Mouse (Mus musculus) MEL (cell line): ENCODE measurements around the gene Dapp1.

Source experiments
- CTCF ChIP-seq, 3 experiments: IDR thresholded peaks in 2 of 3; conservative IDR thresholded peaks in 1 of 3; 2 replicates each; pipeline ENCODE4 v1.5.1; 2011 to 2012; ENCODE audit warnings: low read length in 3 of 3, low read depth in 2 of 3, mild to moderate bottlenecking in 2 of 3, improper control_type of control experiment in 1 of 3, inconsistent platforms in 1 of 3, mixed read lengths in 1 of 3, moderate library complexity in 1 of 3; ENCODE audit not compliant: control insufficient read depth in 1 of 3, insufficient read depth in 1 of 3, poor library complexity in 1 of 3, severe bottlenecking in 1 of 3
- E2F4 ChIP-seq: IDR thresholded peaks from 2 replicates; pipeline ENCODE4 v1.6.1; 2011; ENCODE audit warnings: low read depth, low read length, improper control_type of control experiment, borderline replicate concordance
- MAX ChIP-seq: IDR thresholded peaks from 2 replicates; pipeline ENCODE4 v1.6.1; 2011; ENCODE audit warnings: low read length, improper control_type of control experiment
- MAZ ChIP-seq: IDR thresholded peaks from 2 replicates; pipeline ENCODE4 v1.6.1; 2012; ENCODE audit warnings: low read depth, mild to moderate bottlenecking, inconsistent platforms, low read length, improper control_type of control experiment
- NRF1 ChIP-seq: IDR thresholded peaks from 2 replicates; pipeline ENCODE4 v1.6.1; 2014; ENCODE audit warnings: low read depth, mild to moderate bottlenecking, inconsistent platforms, low read length, improper control_type of control experiment, moderate library complexity; ENCODE audit not compliant: poor library complexity, insufficient read depth, severe bottlenecking
- TCF12 ChIP-seq: IDR thresholded peaks from 2 replicates; pipeline ENCODE4 v1.6.1; 2014; ENCODE audit warnings: low read depth, mild to moderate bottlenecking, inconsistent platforms, low read length, improper control_type of control experiment, moderate library complexity
- ZMIZ1 ChIP-seq: IDR thresholded peaks from 2 replicates; pipeline ENCODE4 v1.6.1; 2012; ENCODE audit warnings: low read depth, mild to moderate bottlenecking, inconsistent platforms, low read length, improper control_type of control experiment, moderate library complexity

DNA sequence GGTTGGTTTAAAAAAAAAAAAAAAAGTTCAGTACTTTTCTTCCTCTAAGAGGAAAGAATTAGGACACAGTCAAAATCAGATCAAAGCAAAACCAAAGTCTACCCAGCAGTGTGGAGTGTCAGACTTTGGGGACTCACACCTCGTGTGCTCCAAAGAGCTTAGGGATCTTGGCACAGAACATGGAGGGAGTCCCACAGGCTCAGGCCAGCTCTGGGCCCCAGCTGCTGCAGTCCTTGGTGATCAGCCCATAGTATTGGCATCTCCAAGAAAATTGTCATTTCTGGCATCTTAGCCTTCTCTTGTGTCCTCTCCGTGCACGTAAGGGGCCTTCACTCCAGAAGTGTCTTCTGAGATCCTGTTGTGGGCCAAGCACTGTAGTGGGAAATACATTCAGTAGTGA, 90.3 kb downstream of the Dapp1 start:
- TF ChIP-seq CTCF (IDR thresholded peaks at IDR 0.05 in 2 of 3, conservative IDR thresholded peaks at IDR 0.05 in 1 of 3; ENCODE audit: control insufficient read depth in 1 of 3, insufficient read depth in 1 of 3, low read depth in 2 of 3, low read length in 3 of 3, poor library complexity in 1 of 3, severe bottlenecking in 1 of 3) (no peak), ZMIZ1 (no peak), MAX (no peak), MAZ (no peak), TCF12 (no peak), E2F4 (no peak), NRF1 (no peak)
